Mouse (Mus musculus) cortical plate, adult 2 months (tissue): ENCODE measurements around the gene Sema6d.

ENCODE experiments used
- CTCF ChIP-seq: fragments of 200-500 bp; IDR thresholded peaks from 2 replicates; pipeline ENCODE4 v1.5.1; 2011; ENCODE audit warnings: mild to moderate bottlenecking, control low read depth, low read length; ENCODE audit not compliant: insufficient read depth; ENCODE audit errors: extremely low read depth
- POLR2A ChIP-seq: fragments of 200-500 bp; IDR thresholded peaks from 2 replicates; pipeline ENCODE4 v1.6.1; 2011; ENCODE audit warnings: mild to moderate bottlenecking, low read length, control low read depth; ENCODE audit not compliant: insufficient read depth; ENCODE audit errors: extremely low read depth

GRCm38 (mm10) chr2:124168411-124168810, 78.6 kb downstream of the Sema6d start:
- no peak for TF ChIP-seq CTCF
- TF ChIP-seq POLR2A, result no peak
